Mouse (Mus musculus): Measurements from ENCODE around the gene Cyct. TPM values are rescaled to one million over a fixed set of nuclear protein-coding genes. Genes with fewer than 3 reads are reported as not detected.

The Cyct gene
- total RNA-seq, 1 experiment: 9.3 TPM

- DNase-seq (ENCODE audit: low read depth, low spot score): peak; percentile 93
- Histone ChIP-seq H3K9me3 (ENCODE audit: control insufficient read depth, insufficient read depth, low read depth, low read length) (no peaks in the 10 kb centered on the region), H3K4me1 (ENCODE audit: control insufficient read depth in 2 of 2, insufficient read depth in 2 of 2, low read length in 2 of 2, poor library complexity in 1 of 2) (peaks cover 2% of the 10 kb centered on the region in 2 experiments; a peak in 1 of 4 replicates), H3K27ac (ENCODE audit: insufficient read depth, low read depth, low read length, poor library complexity, severe bottlenecking) (peak within 1 kb of the TSS; percentile 42), H3K36me3 (ENCODE audit: control insufficient read depth, insufficient read depth, low read length, poor library complexity, severe bottlenecking) (peaks cover 2% of the 10 kb centered on the region), H3K9ac (ENCODE audit: insufficient read depth, low read depth, low read length, poor library complexity, severe bottlenecking) (peak within 1 kb of the TSS; percentile 90), H3K4me3 (ENCODE audit: insufficient read depth in 1 of 2, low read depth in 1 of 2, low read length in 2 of 2, poor library complexity in 1 of 2, severe bottlenecking in 1 of 2) (peak within 1 kb of the TSS; percentile 70 to 92)
- no peak for TF ChIP-seq MAFK (IDR thresholded peaks at IDR 0.05; ENCODE audit: insufficient read depth, low read depth, low read length)
- TF ChIP-seq HCFC1 (IDR thresholded peaks at IDR 0.05; ENCODE audit: borderline replicate concordance, insufficient read depth, low read length): peak; percentile 65; the same call in 1 of the 2 replicates
- peak; percentile 35; the same call in 1 of the 2 replicates for TF ChIP-seq ZNF384 (IDR thresholded peaks at IDR 0.05; ENCODE audit: low read depth, low read length)
- TF ChIP-seq CHD2 (IDR thresholded peaks at IDR 0.05; ENCODE audit: low read depth, low read length): no peak
- in situ Hi-C loops (cut with MboI; ENCODE audit: low sequenced_read_pairs in 2 of 2, unreplicated experiment in 2 of 2): no loop called here
Observed at GRCm38 (mm10) chr2:76369821-76370655, 9.8 kb upstream of the Cyct start, which contains the start of gene Rbm45. TSS of gene Rbm45 (plus strand) at chr2:76369984.

GRCm38 (mm10) chr2:76368861-76369660 lies 8.8 kb upstream of the Cyct start:
- Histone ChIP-seq H3K9me3 (ENCODE audit: control insufficient read depth, insufficient read depth, low read depth, low read length) (no peaks in the 10 kb centered on the region), H3K4me1 (ENCODE audit: control insufficient read depth in 2 of 2, insufficient read depth in 2 of 2, low read length in 2 of 2, poor library complexity in 1 of 2) (peaks cover 2% of the 10 kb centered on the region in 2 experiments; a peak in 1 of 4 replicates), H3K4me3 (ENCODE audit: insufficient read depth in 1 of 2, low read depth in 1 of 2, low read length in 2 of 2, poor library complexity in 1 of 2, severe bottlenecking in 1 of 2) (peak overlapping the region in 1 of 2 experiments; percentile 92; a peak in 2 of 4 replicates), H3K27ac (ENCODE audit: insufficient read depth, low read depth, low read length, poor library complexity, severe bottlenecking) (no peak overlapping the region), H3K36me3 (ENCODE audit: control insufficient read depth, insufficient read depth, low read length, poor library complexity, severe bottlenecking) (peaks cover 2% of the 10 kb centered on the region), H3K9ac (ENCODE audit: insufficient read depth, low read depth, low read length, poor library complexity, severe bottlenecking) (no peak overlapping the region)
- peak; percentile 90 for TF ChIP-seq ZNF384 (IDR thresholded peaks at IDR 0.05; ENCODE audit: low read depth, low read length)
- no peak for TF ChIP-seq MAFK (IDR thresholded peaks at IDR 0.05; ENCODE audit: insufficient read depth, low read depth, low read length)
- no peak for DNase-seq (ENCODE audit: low read depth, low spot score)
- in situ Hi-C loops (cut with MboI; ENCODE audit: low sequenced_read_pairs in 2 of 2, unreplicated experiment in 2 of 2): no loop called here

DNA sequence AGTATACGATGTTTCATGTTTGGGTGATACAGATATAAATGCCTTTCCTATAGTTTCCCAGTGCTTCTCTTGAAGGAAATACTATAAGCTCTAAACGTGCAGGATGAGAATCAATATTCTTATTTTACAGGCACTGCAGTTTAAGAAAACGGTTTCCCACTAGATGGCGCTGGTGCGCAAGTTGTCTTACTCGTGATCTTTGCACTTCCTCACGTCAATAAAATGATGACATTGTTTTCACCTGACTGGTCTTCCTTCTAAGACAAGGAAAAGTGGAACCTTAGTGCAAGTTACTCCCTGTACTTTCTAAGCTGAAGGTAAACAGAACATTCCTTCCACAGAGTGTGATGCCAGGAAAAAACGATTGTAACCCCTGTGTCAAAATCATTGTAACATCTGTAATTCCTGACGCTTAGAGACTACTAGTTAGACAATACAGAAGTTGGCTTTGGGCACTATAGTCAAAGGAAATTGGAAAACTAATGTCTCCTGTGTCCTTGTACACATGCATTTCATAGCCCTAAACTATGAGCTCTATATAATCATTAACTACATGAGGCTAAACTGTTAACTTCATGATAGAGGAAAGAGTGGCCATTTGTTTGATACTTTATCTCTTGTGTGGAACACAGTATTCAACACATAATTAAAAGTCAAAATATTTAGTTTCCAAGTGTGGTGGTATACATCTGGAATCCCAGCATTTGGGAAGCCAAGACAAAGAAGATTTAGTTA lies 7.1 kb upstream of the Cyct start:
- TF ChIP-seq ZNF384 (IDR thresholded peaks at IDR 0.05; ENCODE audit: low read depth, low read length) (no peak), MAFK (IDR thresholded peaks at IDR 0.05; ENCODE audit: insufficient read depth, low read depth, low read length) (0 out of 2 replicates have a peak, but pooled peaks have one; percentile 11)
- Histone ChIP-seq H3K9me3 (ENCODE audit: control insufficient read depth, insufficient read depth, low read depth, low read length) (no peaks in the 10 kb centered on the region), H3K9ac (ENCODE audit: insufficient read depth, low read depth, low read length, poor library complexity, severe bottlenecking) (no peak overlapping the region), H3K36me3 (ENCODE audit: control insufficient read depth, insufficient read depth, low read length, poor library complexity, severe bottlenecking) (peaks cover 2% of the 10 kb centered on the region), H3K27ac (ENCODE audit: insufficient read depth, low read depth, low read length, poor library complexity, severe bottlenecking) (no peak overlapping the region), H3K4me1 (ENCODE audit: control insufficient read depth in 2 of 2, insufficient read depth in 2 of 2, low read length in 2 of 2, poor library complexity in 1 of 2) (peaks cover 2% of the 10 kb centered on the region in 2 experiments; a peak in 1 of 4 replicates), H3K4me3 (ENCODE audit: insufficient read depth in 1 of 2, low read depth in 1 of 2, low read length in 2 of 2, poor library complexity in 1 of 2, severe bottlenecking in 1 of 2) (no peak overlapping the region)
- peak; percentile 76 for DNase-seq (ENCODE audit: low read depth, low spot score)
- in situ Hi-C loops (cut with MboI; ENCODE audit: low sequenced_read_pairs in 2 of 2, unreplicated experiment in 2 of 2): no loop called here

DNA sequence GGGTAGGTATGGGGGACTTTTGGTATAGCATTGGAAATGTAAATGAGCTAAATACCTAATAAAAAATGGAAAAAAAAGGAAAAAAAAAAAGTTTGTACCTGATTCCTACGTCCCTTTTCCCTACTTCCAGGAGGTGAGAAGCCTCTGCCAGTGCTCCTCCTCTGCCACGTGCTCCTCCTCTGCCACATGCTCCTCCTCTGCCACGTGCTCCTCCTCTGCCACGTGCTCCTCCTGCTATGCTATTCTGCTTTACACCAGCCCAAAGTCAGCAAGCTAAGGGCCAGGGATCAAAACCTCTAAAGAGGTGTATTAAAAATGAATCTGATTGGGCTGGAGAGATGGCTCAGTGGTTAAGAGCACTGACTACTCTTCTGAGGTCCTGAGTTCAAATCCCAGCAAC lies 5.6 kb upstream of the Cyct start:
- DNase-seq (ENCODE audit: low read depth, low spot score): no peak
- no peak overlapping the region for H3K9ac ChIP-seq (ENCODE audit: insufficient read depth, low read depth, low read length, poor library complexity, severe bottlenecking)
- H3K4me3 ChIP-seq (ENCODE audit: insufficient read depth in 1 of 2, low read depth in 1 of 2, low read length in 2 of 2, poor library complexity in 1 of 2, severe bottlenecking in 1 of 2): no peak overlapping the region
- no peaks in the 10 kb centered on the region for H3K36me3 ChIP-seq (ENCODE audit: control insufficient read depth, insufficient read depth, low read length, poor library complexity, severe bottlenecking)
- TF ChIP-seq CHD2 (IDR thresholded peaks at IDR 0.05; ENCODE audit: low read depth, low read length) (no peak), ZNF384 (IDR thresholded peaks at IDR 0.05; ENCODE audit: low read depth, low read length) (no peak), HCFC1 (IDR thresholded peaks at IDR 0.05; ENCODE audit: borderline replicate concordance, insufficient read depth, low read length) (no peak), ZC3H11A (IDR thresholded peaks at IDR 0.05; ENCODE audit: borderline replicate concordance, low read depth, low read length) (no peak), MAFK (IDR thresholded peaks at IDR 0.05; ENCODE audit: insufficient read depth, low read depth, low read length) (no peak)
- no peaks in the 10 kb centered on the region for H3K9me3 ChIP-seq (ENCODE audit: control insufficient read depth, insufficient read depth, low read depth, low read length)
- H3K27ac ChIP-seq (ENCODE audit: insufficient read depth, low read depth, low read length, poor library complexity, severe bottlenecking): no peak overlapping the region
- peaks cover 2% of the 10 kb centered on the region in 2 experiments; a peak in 1 of 4 replicates for H3K4me1 ChIP-seq (ENCODE audit: control insufficient read depth in 2 of 2, insufficient read depth in 2 of 2, low read length in 2 of 2, poor library complexity in 1 of 2)
- in situ Hi-C loops (cut with MboI; ENCODE audit: low sequenced_read_pairs in 2 of 2, unreplicated experiment in 2 of 2): no loop called here
